Mouse (Mus musculus) lung, postnatal 0 days (tissue): Measurements from ENCODE around the gene Adcy1. TPM values are rescaled to one million over a fixed set of nuclear protein-coding genes. Genes with fewer than 3 reads are reported as not detected.

Source experiments
- ATAC-seq: fragments of 200-750 bp; cut with Nextera tagmentation; 2 replicates; pipeline ENCODE4 v1.8.0; 2017; ENCODE audit warnings: moderate library complexity
- DNase-seq: peaks from one replicate; pipeline ENCODE4 v3.0.0-alpha.2; 2016; ENCODE audit warnings: low spot score
- H3K27ac ChIP-seq: fragments of 300-500 bp; sonication (generic); 2 replicates; pipeline ENCODE4 v1.5.1; 2014; ENCODE audit warnings: antibody characterized with exemption, mild to moderate bottlenecking, low read length, mixed read lengths
- H3K27me3 ChIP-seq: fragments of 300-500 bp; sonication (generic); replicated peaks from 2 replicates; pipeline ENCODE4 v1.6.1; 2014; ENCODE audit warnings: low read length, mixed read lengths; ENCODE audit not compliant: insufficient read depth
- H3K36me3 ChIP-seq: fragments of 300-500 bp; sonication (generic); 2 replicates; pipeline ENCODE4 v1.6.1; 2014; ENCODE audit warnings: low read length, mixed read lengths; ENCODE audit not compliant: insufficient read depth
- H3K4me1 ChIP-seq: fragments of 300-500 bp; sonication (generic); 2 replicates; pipeline ENCODE4 v1.6.1; 2014; ENCODE audit warnings: antibody characterized with exemption, low read depth, low read length, mixed read lengths; ENCODE audit not compliant: insufficient read depth
- H3K4me2 ChIP-seq: fragments of 300-500 bp; sonication (generic); replicated peaks from 2 replicates; pipeline ENCODE4 v1.6.1; 2014; ENCODE audit warnings: low read depth, mild to moderate bottlenecking, low read length, moderate library complexity, mixed read lengths
- H3K4me3 ChIP-seq: fragments of 300-500 bp; sonication (generic); 2 replicates; pipeline ENCODE4 v1.5.1; 2014; ENCODE audit warnings: low read depth, low read length
- H3K9ac ChIP-seq: fragments of 300-500 bp; sonication (generic); replicated peaks from 2 replicates; pipeline ENCODE4 v1.6.1; 2014; ENCODE audit warnings: low read depth, mild to moderate bottlenecking
- H3K9me3 ChIP-seq: fragments of 300-500 bp; sonication (generic); 2 replicates; pipeline ENCODE4 v1.6.1; 2016; ENCODE audit warnings: low read length, mixed read lengths
- CTCF ChIP-seq: IDR thresholded peaks from 2 replicates; pipeline ENCODE4 v1.5.1; 2016; ENCODE audit warnings: antibody characterized with exemption, mild to moderate bottlenecking
- EP300 ChIP-seq: IDR thresholded peaks from 2 replicates; pipeline ENCODE4 v1.6.1; 2016; ENCODE audit warnings: antibody characterized with exemption, mild to moderate bottlenecking, control low read depth
- WGBS: fragments of 180-500 bp; shearing (Covaris S2); extraction: QIAGEN DNeasy Blood & Tissue Kit; methylation state at CpG from one replicate; pipeline ENCODE4 v1.1.7; 2014; 5-methylcytosine and 5-hydroxymethylcytosine counted together
- polyA plus RNA-seq: library from polyadenylated mRNA; unstranded; fragments of >200 nt; fragmentation: Nextera tagmentation; extraction: Ambion mirVana; gene quantifications from 2 replicates; pipeline ENCODE4 v1.2.1, GENCODE M21; 2015

Gene Adcy1
- polyA plus RNA-seq, 1 experiment from 2014 or later, result 0.24 TPM

DNA sequence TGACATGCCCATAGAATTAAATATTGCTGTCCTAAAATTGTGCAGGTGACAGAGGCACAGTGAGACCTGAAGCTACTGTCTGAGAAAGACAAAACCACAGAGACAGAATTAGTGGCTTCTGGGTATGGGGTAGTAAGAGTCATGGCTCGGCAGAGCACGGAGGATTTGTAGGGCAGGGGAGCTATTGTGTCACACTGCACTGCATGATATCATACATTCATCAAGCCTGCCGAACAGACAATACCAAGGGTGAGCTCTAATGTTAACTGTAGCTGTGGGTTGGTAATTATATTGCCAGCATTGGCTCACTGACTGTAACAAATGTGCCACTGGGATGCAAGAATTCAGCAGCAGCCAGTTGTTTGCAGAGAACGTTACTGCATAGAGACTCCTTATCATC, 101.1 kb downstream of the Adcy1 start:
- no peaks in the 10 kb centered on the region for H3K36me3 ChIP-seq
- no peak for DNase-seq
- H3K27me3 ChIP-seq, result no peaks in the 10 kb centered on the region
- H3K9me3 ChIP-seq, result no peaks in the 10 kb centered on the region
- H3K27ac ChIP-seq, result no peak overlapping the region
- 0 out of 2 replicates have a peak, but pooled peaks cover 7% of the 10 kb centered on the region for H3K4me1 ChIP-seq
- no peak overlapping the region for H3K4me2 ChIP-seq
- TF ChIP-seq EP300 (no peak), CTCF (no peak)
- H3K9ac ChIP-seq, result no peak overlapping the region
- no peak for ATAC-seq
- H3K4me3 ChIP-seq, result no peak overlapping the region
- 72% methylated on average over 4 of the region's 4 CpGs for WGBS

DNA sequence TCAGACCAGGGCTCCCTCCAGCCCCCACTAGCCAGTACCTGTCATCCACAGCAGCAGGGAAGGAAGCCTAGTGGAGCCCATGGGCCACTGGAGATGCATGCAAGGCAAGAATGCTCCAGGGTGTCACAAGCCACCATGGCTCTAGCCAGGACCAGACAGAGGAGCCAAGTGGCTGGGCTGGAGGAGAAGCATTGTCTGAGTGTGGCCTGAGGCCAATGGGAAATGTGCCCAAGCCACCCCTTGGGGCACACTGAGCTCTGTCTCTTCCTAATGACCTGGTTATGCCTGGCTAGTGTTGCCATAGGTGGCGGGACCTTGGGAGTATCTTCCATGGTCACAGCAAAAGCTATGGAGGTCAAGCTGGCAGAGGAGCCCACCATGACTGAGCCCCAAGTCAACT, 106.4 kb downstream of the Adcy1 start:
- TF ChIP-seq EP300, result no peak
- TF ChIP-seq CTCF, result no peak
- Histone ChIP-seq H3K4me2 (no peak overlapping the region), H3K36me3 (no peaks in the 10 kb centered on the region), H3K9ac (no peak overlapping the region), H3K27ac (no peak overlapping the region), H3K9me3 (no peaks in the 10 kb centered on the region), H3K4me3 (no peak overlapping the region), H3K27me3 (no peaks in the 10 kb centered on the region), H3K4me1 (peaks cover 3% of the 10 kb centered on the region; the same call in 1 of the 2 replicates)
- no peak for ATAC-seq
- DNase-seq, result no peak
- 100% methylated on average over 1 of the region's 1 CpGs for WGBS

DNA sequence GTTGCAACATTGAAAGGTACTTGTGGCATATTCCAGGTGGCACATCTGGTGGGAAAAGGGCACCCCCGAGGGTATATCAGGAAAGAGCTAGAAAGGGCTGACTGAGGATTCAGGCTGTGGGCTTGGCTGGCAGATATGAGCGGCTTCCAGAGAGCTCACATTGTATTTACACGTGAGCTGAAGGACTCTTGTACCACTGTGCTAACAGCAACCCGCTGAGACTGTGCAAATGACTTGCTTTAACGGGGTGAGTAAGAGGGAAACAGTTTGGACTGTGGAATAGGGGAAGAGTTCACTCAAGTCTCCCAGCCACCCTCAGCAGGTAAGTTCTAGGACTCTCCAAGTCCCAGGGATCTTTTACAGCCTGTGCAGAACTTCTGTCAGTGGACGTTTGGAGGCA, 110.4 kb downstream of the Adcy1 start:
- H3K9me3 ChIP-seq, result no peaks in the 10 kb centered on the region
- H3K36me3 ChIP-seq, result no peaks in the 10 kb centered on the region
- H3K4me3 ChIP-seq, result no peak overlapping the region
- ATAC-seq, result peak; percentile 90
- H3K4me2 ChIP-seq, result no peak overlapping the region
- TF ChIP-seq CTCF (no peak), EP300 (peak; percentile 73)
- peak overlapping the region; percentile 68; the same call in 1 of the 2 replicates for H3K27ac ChIP-seq
- whole genome bisulfite sequencing, result 43% methylated on average over 6 of the region's 6 CpGs
- no peaks in the 10 kb centered on the region for H3K27me3 ChIP-seq
- H3K4me1 ChIP-seq, result peaks cover 3% of the 10 kb centered on the region; the same call in 1 of the 2 replicates
- peak; percentile 84 for DNase-seq
- no peak overlapping the region for H3K9ac ChIP-seq

DNA sequence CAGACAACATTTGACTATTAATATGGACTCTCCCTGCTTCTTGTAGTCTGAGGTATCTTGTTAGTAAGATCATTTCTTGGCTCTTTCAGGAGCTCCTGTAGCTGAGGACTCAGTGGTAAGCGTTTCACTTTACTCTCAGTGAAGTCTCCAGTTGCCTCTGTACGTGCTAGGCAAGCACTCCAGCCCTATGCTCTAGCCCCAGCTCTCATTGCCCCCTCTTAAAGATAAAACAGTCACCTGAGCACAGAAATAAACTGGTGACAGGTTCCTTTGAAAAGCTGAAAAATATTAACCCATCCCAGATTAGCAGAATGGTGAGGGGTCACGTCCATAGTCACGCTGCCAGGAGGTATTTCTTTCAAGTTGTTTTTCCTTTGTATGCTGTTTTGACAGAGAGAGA, 115.4 kb downstream of the Adcy1 start:
- Histone ChIP-seq H3K9ac (no peak overlapping the region), H3K9me3 (no peaks in the 10 kb centered on the region), H3K36me3 (no peaks in the 10 kb centered on the region), H3K27me3 (no peaks in the 10 kb centered on the region), H3K4me1 (no peaks in the 10 kb centered on the region), H3K4me3 (no peak overlapping the region), H3K27ac (peak overlapping the region; percentile 20; the same call in 1 of the 2 replicates), H3K4me2 (no peak overlapping the region)
- WGBS, result 46% methylated on average over 4 of the region's 4 CpGs
- TF ChIP-seq CTCF, result no peak
- peak; percentile 57; the same call in 1 of the 2 replicates for TF ChIP-seq EP300
- ATAC-seq, result peak; percentile 62
- peak; percentile 46 for DNase-seq

DNA sequence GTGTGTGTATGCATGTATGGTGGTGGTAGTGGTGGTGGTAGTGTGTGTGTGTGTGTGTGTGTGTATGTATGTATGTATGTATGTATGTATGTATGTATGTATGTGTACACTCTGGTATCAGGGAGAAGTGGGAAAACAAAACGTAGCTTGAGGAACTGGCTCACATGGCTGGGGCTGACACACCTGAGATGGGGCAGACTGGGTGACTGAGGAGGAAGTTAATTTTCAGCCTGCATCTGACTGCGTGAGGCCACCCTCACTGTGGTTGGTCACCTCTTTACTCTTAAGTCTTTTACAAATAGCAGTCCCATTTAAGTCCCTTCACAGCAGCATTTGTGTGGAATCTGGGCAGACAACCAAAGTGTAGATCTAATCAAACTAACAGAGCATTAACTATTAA, 116.0 kb downstream of the Adcy1 start:
- Histone ChIP-seq H3K4me3 (no peak overlapping the region), H3K27me3 (no peaks in the 10 kb centered on the region), H3K4me1 (no peaks in the 10 kb centered on the region), H3K9me3 (no peaks in the 10 kb centered on the region), H3K9ac (no peak overlapping the region), H3K4me2 (no peak overlapping the region), H3K36me3 (no peaks in the 10 kb centered on the region), H3K27ac (0 out of 2 replicates have a peak overlapping the region, but pooled peaks have one; percentile 14)
- DNase-seq (no peak), ATAC-seq (0 out of 2 replicates have a peak, but pooled peaks have one; percentile 41)
- TF ChIP-seq EP300 (no peak), CTCF (no peak)
- 59% methylated on average over 2 of the region's 2 CpGs for WGBS

DNA sequence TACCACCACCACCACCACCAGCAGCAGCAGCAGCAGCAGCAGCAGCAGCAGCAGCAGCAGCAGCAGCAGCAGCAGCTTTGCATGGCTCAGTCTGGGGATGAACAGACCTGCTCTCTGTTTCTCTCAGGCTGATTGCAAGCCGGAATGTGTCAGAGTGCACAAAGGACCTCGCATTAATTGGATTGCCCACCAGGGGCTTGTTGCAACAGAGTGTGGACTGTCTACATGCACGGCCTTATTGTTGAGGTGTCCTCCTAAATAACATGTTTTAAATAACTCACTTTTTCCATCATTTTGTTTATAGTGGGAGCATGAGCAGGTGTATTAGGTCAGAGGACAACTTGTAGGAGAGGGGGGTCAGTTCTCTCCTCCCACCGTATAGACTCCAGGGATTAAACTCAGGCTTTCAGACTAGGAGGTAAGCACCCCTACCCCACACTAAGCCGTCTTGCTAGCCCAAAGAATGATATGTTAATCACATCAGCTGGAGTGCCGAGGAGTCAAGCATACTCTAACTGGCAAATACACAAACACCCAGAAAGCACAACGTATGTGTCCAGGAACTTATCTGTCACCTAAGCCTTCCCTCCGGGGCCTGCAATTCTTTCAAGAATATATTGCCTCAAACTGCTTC, 119.2 kb downstream of the Adcy1 start:
- Histone ChIP-seq H3K36me3 (no peaks in the 10 kb centered on the region), H3K27me3 (no peaks in the 10 kb centered on the region), H3K9ac (no peak overlapping the region), H3K4me1 (no peaks in the 10 kb centered on the region), H3K4me3 (no peak overlapping the region), H3K9me3 (no peaks in the 10 kb centered on the region), H3K4me2 (no peak overlapping the region), H3K27ac (no peak overlapping the region)
- TF ChIP-seq EP300 (no peak), CTCF (no peak)
- WGBS, result 36% methylated on average over 8 of the region's 8 CpGs
- DNase-seq (no peak), ATAC-seq (no peak)
